Mouse (Mus musculus) liver, postnatal 0 days (tissue): ENCODE results near the gene Zdhhc18. TPM values are rescaled to one million over a fixed set of nuclear protein-coding genes. Genes with fewer than 3 reads are reported as not detected.

Source experiments
- ATAC-seq: fragments of 200-750 bp; cut with Nextera tagmentation; 2 replicates; pipeline ENCODE4 v1.8.0; 2017; ENCODE audit warnings: mild to moderate bottlenecking, moderate library complexity
- DNase-seq: peaks from one replicate; pipeline ENCODE4 v3.0.0-alpha.2; 2016
- H3K27ac ChIP-seq: fragments of 300-500 bp; sonication (generic); 2 replicates; pipeline ENCODE4 v1.5.1; 2014; ENCODE audit warnings: antibody characterized with exemption, moderate library complexity, mild to moderate bottlenecking, low read depth
- H3K27me3 ChIP-seq: fragments of 300-500 bp; sonication (generic); 2 replicates; pipeline ENCODE4 v1.6.1; 2014; ENCODE audit warnings: low read length, control low read depth, mixed read lengths; ENCODE audit not compliant: insufficient read depth
- H3K36me3 ChIP-seq: fragments of 300-500 bp; sonication (generic); replicated peaks from 2 replicates; pipeline ENCODE4 v1.6.1; 2014; ENCODE audit warnings: mild to moderate bottlenecking, control low read depth, low read length, moderate library complexity, mixed read lengths; ENCODE audit not compliant: insufficient read depth
- H3K4me1 ChIP-seq: fragments of 300-500 bp; sonication (generic); 2 replicates; pipeline ENCODE4 v1.6.1; 2014; ENCODE audit warnings: antibody characterized with exemption, mild to moderate bottlenecking, control low read depth; ENCODE audit not compliant: insufficient read depth
- H3K4me2 ChIP-seq: fragments of 300-500 bp; sonication (generic); 2 replicates; pipeline ENCODE4 v1.6.1; 2014; ENCODE audit warnings: low read depth, mild to moderate bottlenecking, low read length, moderate library complexity, mixed read lengths
- H3K4me3 ChIP-seq: fragments of 300-500 bp; sonication (generic); 2 replicates; pipeline ENCODE4 v1.5.1; 2014; ENCODE audit warnings: low read depth, low read length
- H3K9ac ChIP-seq: fragments of 300-500 bp; sonication (generic); replicated peaks from 2 replicates; pipeline ENCODE4 v1.6.1; 2014; ENCODE audit warnings: mild to moderate bottlenecking, moderate library complexity
- H3K9me3 ChIP-seq: fragments of 300-500 bp; sonication (generic); 2 replicates; pipeline ENCODE4 v1.6.1; 2016; ENCODE audit warnings: mild to moderate bottlenecking, control low read depth, low read length, mixed read lengths
- CTCF ChIP-seq: sonication (generic); IDR thresholded peaks from 2 replicates; pipeline ENCODE4 v1.5.1; 2016; ENCODE audit warnings: antibody characterized with exemption, low read depth
- EP300 ChIP-seq: IDR thresholded peaks from 2 replicates; pipeline ENCODE4 v1.6.1; 2016; ENCODE audit warnings: antibody characterized with exemption, low read depth, mild to moderate bottlenecking
- WGBS: fragments of 180-500 bp; shearing (Covaris S2); extraction: QIAGEN DNeasy Blood & Tissue Kit; methylation state at CpG from one replicate; pipeline ENCODE4 v1.1.7; 2014; ENCODE audit not compliant: insufficient replicate concordance; 5-methylcytosine and 5-hydroxymethylcytosine counted together
- polyA plus RNA-seq: library from polyadenylated mRNA; unstranded; fragments of >200 nt; fragmentation: Nextera tagmentation; extraction: Ambion mirVana; gene quantifications from 2 replicates; pipeline ENCODE4 v1.2.1, GENCODE M21; 2015

Zdhhc18 gene
- polyA plus RNA-seq, 1 experiment from 2014 or later = 2.6 TPM

DNA sequence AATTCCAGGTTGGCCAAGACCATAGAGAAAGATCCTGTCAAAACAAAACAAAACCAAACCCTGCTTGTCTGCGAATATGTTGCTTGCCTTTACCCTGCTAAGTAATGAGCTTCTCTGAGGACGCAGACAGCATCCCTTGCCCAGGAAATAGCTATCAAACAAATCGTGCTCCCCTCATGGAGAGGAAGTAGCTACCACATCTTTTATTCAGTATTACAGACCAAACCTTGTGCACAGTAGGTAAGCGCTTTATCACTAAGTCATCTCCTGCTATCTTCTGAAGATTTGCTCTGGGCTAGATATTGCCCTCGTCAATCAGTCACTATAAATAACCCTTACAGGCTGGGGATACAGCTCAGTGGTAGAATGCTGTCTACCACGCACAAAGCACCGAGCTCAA is 20.8 kb downstream of the Zdhhc18 start:
- H3K27ac ChIP-seq = no peak overlapping the region
- no peak for DNase-seq
- H3K9me3 ChIP-seq = no peaks in the 10 kb centered on the region
- TF ChIP-seq CTCF = no peak
- TF ChIP-seq EP300 = no peak
- no peak overlapping the region for H3K4me3 ChIP-seq
- H3K4me2 ChIP-seq = no peak overlapping the region
- WGBS = 62% methylated on average over 7 of the region's 7 CpGs
- H3K36me3 ChIP-seq = peaks cover 12% of the 10 kb centered on the region; the same call in 1 of the 2 replicates
- H3K4me1 ChIP-seq = peaks cover 41% of the 10 kb centered on the region
- H3K9ac ChIP-seq = no peak overlapping the region
- no peaks in the 10 kb centered on the region for H3K27me3 ChIP-seq
- no peak for ATAC-seq

DNA sequence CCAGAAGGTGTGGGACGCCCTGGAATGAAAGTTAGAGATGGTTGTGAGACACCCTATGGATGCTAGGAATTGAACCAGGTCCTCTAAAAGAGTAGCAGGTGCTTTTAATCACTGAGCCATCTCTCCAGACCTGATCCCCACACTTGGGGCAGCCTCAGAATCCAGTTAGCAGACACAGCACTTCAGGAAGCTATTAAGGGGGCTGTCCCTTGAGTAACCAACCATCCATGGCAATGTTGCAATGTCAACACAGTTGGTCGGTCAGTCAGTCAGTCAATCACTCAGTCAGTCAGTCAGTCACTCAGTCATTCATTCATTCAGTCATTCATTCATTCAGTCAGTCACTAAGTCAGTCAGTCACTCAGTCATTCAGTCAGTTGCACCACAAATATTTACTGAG is 21.4 kb downstream of the Zdhhc18 start:
- DNase-seq = no peak
- Histone ChIP-seq H3K9me3 (no peaks in the 10 kb centered on the region), H3K9ac (no peak overlapping the region), H3K4me3 (no peak overlapping the region), H3K27me3 (no peaks in the 10 kb centered on the region), H3K4me2 (no peak overlapping the region), H3K4me1 (peaks cover 41% of the 10 kb centered on the region), H3K36me3 (peaks cover 18% of the 10 kb centered on the region; the same call in 1 of the 2 replicates), H3K27ac (no peak overlapping the region)
- TF ChIP-seq EP300 = no peak
- no peak for TF ChIP-seq CTCF
- ATAC-seq = no peak
- WGBS = 60% methylated on average over 2 of the region's 2 CpGs

DNA sequence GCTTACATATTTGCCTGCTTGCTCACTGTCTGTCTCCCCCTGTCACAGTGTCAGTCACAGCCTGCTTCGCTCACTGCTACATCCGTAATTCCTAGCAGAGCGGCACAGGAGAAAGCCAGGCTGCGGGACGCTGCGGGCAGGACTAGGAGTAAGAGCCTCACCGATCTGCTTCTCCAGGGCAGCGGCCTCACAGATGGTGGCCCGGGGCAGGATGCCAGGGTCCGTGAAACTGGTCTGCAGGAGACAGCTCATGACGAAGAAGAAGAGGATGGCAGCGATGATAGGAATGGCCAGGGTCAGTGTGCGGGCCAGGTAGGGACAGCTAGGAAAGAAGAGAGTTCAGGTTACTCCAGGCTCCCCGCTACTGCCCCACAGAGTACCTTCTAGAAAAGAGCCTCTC is 22.9 kb downstream of the Zdhhc18 start:
- no peak for ATAC-seq
- no peak overlapping the region for H3K9ac ChIP-seq
- H3K27me3 ChIP-seq = no peaks in the 10 kb centered on the region
- DNase-seq = no peak
- H3K4me1 ChIP-seq = peaks cover 35% of the 10 kb centered on the region
- 86% methylated on average over 14 of the region's 14 CpGs for WGBS
- H3K4me3 ChIP-seq = no peak overlapping the region
- H3K9me3 ChIP-seq = no peaks in the 10 kb centered on the region
- peaks cover 18% of the 10 kb centered on the region; the same call in 1 of the 2 replicates for H3K36me3 ChIP-seq
- peak overlapping the region; percentile 85; the same call in 1 of the 2 replicates for H3K27ac ChIP-seq
- H3K4me2 ChIP-seq = no peak overlapping the region
- TF ChIP-seq CTCF = no peak

DNA sequence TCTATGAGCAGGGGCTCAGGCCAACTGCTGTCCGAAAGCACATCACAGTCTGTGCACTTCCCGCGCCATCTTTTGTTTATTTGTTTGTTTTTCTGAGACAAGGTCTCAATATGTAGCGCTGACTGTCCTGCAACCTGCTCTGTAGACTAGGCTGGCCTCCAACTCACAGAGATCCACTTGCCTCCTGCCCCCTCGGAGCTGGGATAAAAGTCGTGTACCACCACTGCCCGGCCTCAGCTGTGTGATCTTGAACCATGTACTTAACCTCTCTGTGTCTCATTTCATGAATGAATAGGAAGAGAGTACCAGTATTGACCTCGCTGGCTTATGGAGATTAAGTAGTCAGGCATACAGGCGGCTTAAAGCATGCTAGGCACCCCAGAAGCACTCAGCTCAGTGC is 23.3 kb downstream of the Zdhhc18 start:
- 88% methylated on average over 9 of the region's 9 CpGs for WGBS
- Histone ChIP-seq H3K27me3 (no peaks in the 10 kb centered on the region), H3K9ac (no peak overlapping the region), H3K9me3 (no peaks in the 10 kb centered on the region), H3K4me2 (no peak overlapping the region), H3K4me3 (no peak overlapping the region), H3K27ac (peak overlapping the region; percentile 85), H3K36me3 (peaks cover 18% of the 10 kb centered on the region; the same call in 1 of the 2 replicates), H3K4me1 (peaks cover 33% of the 10 kb centered on the region)
- ATAC-seq = no peak
- no peak for DNase-seq
- TF ChIP-seq EP300 = no peak
- no peak for TF ChIP-seq CTCF

DNA sequence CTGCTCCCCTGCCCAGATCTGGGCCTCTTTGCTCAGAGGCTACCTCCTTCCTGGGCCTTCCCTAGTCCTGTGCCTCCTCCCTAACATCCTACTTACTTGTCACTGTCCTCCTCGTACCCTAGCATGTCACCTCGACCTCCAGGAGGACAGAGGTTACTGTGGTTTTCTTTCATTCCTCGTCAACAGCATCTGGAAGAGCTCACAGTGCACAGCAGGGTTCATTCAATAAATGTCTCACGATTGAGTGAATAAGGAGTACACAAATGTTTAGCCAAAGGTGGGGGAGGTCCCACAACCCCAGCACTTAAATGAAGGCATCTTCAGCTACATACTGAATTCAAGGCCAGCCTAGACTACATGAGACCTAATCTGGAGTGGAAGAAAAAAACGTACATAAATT is 23.7 kb downstream of the Zdhhc18 start:
- H3K4me2 ChIP-seq = no peak overlapping the region
- peaks cover 29% of the 10 kb centered on the region for H3K4me1 ChIP-seq

DNA sequence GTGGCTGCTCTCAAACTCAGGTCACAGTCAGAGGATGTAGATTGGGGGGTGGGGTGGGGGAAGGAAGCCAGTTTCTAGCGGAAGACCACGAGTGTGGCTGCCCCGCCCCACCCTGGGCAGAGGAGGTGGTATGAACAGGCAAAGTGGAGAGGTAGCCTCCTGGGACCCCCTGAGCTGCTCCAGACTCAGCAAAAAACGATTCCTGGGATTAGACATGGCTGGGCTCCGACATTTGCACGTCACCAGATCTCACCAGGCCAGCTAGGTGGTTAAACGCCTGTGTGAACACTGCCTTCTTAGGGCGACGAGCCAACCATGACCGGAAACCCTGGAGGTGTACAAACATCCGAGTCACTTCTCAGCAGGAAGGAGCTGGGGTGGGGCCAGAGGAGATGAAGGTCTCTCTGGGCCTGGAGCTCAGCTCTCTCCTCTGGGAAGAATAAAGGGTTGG is 24.3 kb downstream of the Zdhhc18 start:
- TF ChIP-seq EP300 (peak; percentile 27; the same call in 1 of the 2 replicates), CTCF (0 out of 2 replicates have a peak, but pooled peaks have one; percentile 1)

More for the DNA sequence above, 23.7 kb downstream of the Zdhhc18 start:
- ATAC-seq (peak; percentile 4; the same call in 1 of the 2 replicates), DNase-seq (no peak)
- TF ChIP-seq CTCF = no peak
- TF ChIP-seq EP300 = no peak
- H3K27ac ChIP-seq = peak overlapping the region; percentile 85
- H3K36me3 ChIP-seq = peaks cover 18% of the 10 kb centered on the region; the same call in 1 of the 2 replicates
- 50% methylated on average over 5 of the region's 5 CpGs for WGBS
- H3K9ac ChIP-seq = no peak overlapping the region
- no peak overlapping the region for H3K4me3 ChIP-seq
- H3K27me3 ChIP-seq = no peaks in the 10 kb centered on the region
- H3K9me3 ChIP-seq = no peaks in the 10 kb centered on the region

More for the DNA sequence above, 24.3 kb downstream of the Zdhhc18 start:
- Histone ChIP-seq H3K9ac (no peak overlapping the region), H3K27ac (peak overlapping the region; percentile 85), H3K9me3 (no peaks in the 10 kb centered on the region), H3K4me1 (peaks cover 28% of the 10 kb centered on the region), H3K4me3 (no peak overlapping the region), H3K4me2 (peak overlapping the region; percentile 22; the same call in 1 of the 2 replicates), H3K36me3 (peaks cover 18% of the 10 kb centered on the region; the same call in 1 of the 2 replicates), H3K27me3 (no peaks in the 10 kb centered on the region)
- ATAC-seq (peak; percentile 63), DNase-seq (peak; percentile 64)
- 34% methylated on average over 11 of the region's 11 CpGs for WGBS
